Mouse (Mus musculus) limb, embryonic 14.5 days (tissue): ENCODE measurements around the gene Btg1. TPM values are rescaled to one million over a fixed set of nuclear protein-coding genes. Genes with fewer than 3 reads are reported as not detected.

ENCODE experiments used
- ATAC-seq: fragments of 200-750 bp; cut with Nextera tagmentation; 2 replicates; pipeline ENCODE4 v1.8.0; 2017; ENCODE audit warnings: low read depth, moderate number of reproducible peaks, moderate TSS enrichment; ENCODE audit not compliant: low FRiP score
- DNase-seq: peaks from one replicate; pipeline ENCODE4 v3.0.0-alpha.2; 2015; ENCODE audit warnings: low spot score
- H3K27ac ChIP-seq: fragments of 300-500 bp; sonication (generic); replicated peaks from 2 replicates; pipeline ENCODE4 v1.5.1; 2014; ENCODE audit warnings: low read depth, mild to moderate bottlenecking, low read length, moderate library complexity, mixed read lengths
- H3K27me3 ChIP-seq: fragments of 300-500 bp; sonication (generic); 2 replicates; pipeline ENCODE4 v1.6.1; 2014; ENCODE audit warnings: low read length, mixed read lengths; ENCODE audit not compliant: control insufficient read depth, insufficient read depth
- H3K36me3 ChIP-seq: fragments of 300-500 bp; sonication (generic); 2 replicates; pipeline ENCODE4 v1.6.1; 2014; ENCODE audit warnings: mild to moderate bottlenecking, low read length, moderate library complexity, mixed read lengths; ENCODE audit not compliant: control insufficient read depth, insufficient read depth
- H3K4me1 ChIP-seq: fragments of 300-500 bp; sonication (generic); 2 replicates; pipeline ENCODE4 v1.6.1; 2014; ENCODE audit warnings: antibody characterized with exemption, low read length, mixed read lengths; ENCODE audit not compliant: control insufficient read depth, insufficient read depth
- H3K4me2 ChIP-seq: fragments of 300-500 bp; sonication (generic); replicated peaks from 2 replicates; pipeline ENCODE4 v1.6.1; 2014; ENCODE audit warnings: low read depth, mild to moderate bottlenecking, low read length, moderate library complexity; ENCODE audit not compliant: severe bottlenecking
- H3K4me3 ChIP-seq: fragments of 300-500 bp; sonication (generic); replicated peaks from 2 replicates; pipeline ENCODE4 v1.5.1; 2014; ENCODE audit warnings: low read length
- H3K9ac ChIP-seq: fragments of 300-500 bp; sonication (generic); 2 replicates; pipeline ENCODE4 v1.6.1; 2014; ENCODE audit warnings: mild to moderate bottlenecking, low read depth, low read length, moderate library complexity; ENCODE audit not compliant: severe bottlenecking
- H3K9me3 ChIP-seq: fragments of 300-500 bp; sonication (generic); 2 replicates; pipeline ENCODE4 v1.6.1; 2016; ENCODE audit warnings: low read length; ENCODE audit not compliant: control insufficient read depth
- POLR2A ChIP-seq: fragments of 200-500 bp; IDR thresholded peaks from 2 replicates; pipeline ENCODE4 v1.8.0; 2012; ENCODE audit warnings: inconsistent platforms, mild to moderate bottlenecking, moderate library complexity, borderline replicate concordance; ENCODE audit not compliant: insufficient read depth, insufficient read length; ENCODE audit errors: extremely low read depth
- WGBS: fragments of 180-500 bp; shearing (Covaris S2); extraction: QIAGEN DNeasy Blood & Tissue Kit; methylation state at CpG from one replicate; pipeline ENCODE4 v1.1.7; 2014; 5-methylcytosine and 5-hydroxymethylcytosine counted together
- polyA plus RNA-seq, 2 experiments: library from polyadenylated mRNA; depleted of rRNA in 1 of 2; stranded (reverse) in 1 of 2; unstranded in 1 of 2; fragments of >200 nt; fragmentation: Nextera tagmentation in 1 of 2; extraction: Ambion mirVana in 1 of 2; gene quantifications; 2 replicates each; pipeline versions ENCODE4 v1.2.1 to v1.2.3; 2012 to 2014

The Btg1 gene
- polyA plus RNA-seq, 2 experiments: 43.7 to 107 TPM

DNA sequence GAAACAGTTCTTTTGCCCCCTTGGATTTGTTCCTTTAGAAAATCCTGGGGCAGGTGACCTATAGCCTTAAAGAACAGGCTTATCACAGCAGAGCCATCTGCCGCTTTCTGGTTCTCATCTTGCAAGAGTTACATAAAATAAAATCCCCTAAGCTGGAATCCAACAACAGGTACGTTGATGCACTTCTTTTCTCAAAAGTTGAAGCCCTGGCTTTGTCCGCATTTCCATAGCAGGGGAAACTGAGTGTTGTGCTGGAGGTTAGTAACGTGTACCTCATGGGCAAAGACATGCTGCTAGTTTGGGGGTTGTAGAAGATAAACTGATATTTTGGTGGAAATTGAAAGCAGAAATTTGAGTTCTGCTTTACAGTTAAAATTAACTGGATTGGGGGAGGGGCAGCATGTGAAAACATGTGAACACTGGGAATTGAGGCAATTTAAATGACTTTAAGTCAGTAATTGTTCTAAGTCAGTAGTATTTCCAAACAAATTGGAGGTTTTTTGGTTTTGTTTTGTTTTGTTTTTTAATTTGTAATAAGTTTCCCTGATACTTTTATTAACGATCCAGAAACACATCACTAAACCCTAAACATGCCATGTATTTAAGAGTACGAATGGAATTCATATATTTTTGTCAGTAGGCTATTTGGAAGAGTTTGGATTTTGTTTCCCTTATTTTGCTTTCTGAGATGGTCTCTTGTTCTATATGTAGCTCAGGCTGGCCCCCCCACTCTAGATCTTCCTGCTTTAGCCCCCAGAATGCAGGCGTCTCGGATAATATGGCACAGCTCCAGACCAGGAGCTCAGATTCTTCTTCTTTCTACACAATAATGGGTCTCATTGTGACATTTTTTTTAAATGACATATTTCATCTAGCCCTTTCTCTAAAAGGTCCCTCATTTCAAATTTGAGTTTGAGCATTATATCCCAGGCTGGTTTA is 3.4 kb downstream of the Btg1 start:
- Histone ChIP-seq H3K4me1 (peaks cover 31% of the 10 kb centered on the region), H3K4me3 (peak overlapping the region; percentile 54), H3K36me3 (peaks cover 46% of the 10 kb centered on the region), H3K27ac (0 out of 2 replicates have a peak overlapping the region, but pooled peaks have one; percentile 21), H3K9ac (peak overlapping the region; percentile 45), H3K4me2 (peak overlapping the region; percentile 67), H3K27me3 (no peaks in the 10 kb centered on the region), H3K9me3 (no peaks in the 10 kb centered on the region)
- ATAC-seq: no peak
- no peak for TF ChIP-seq POLR2A
- WGBS: 33% methylated on average over 8 of the region's 8 CpGs
- DNase-seq: no peak

GRCm38 (mm10) chr10:96620890-96621271 is 4.1 kb downstream of the Btg1 start:
- WGBS: 37% methylated on average over 4 of the region's 4 CpGs
- no peaks in the 10 kb centered on the region for H3K9me3 ChIP-seq
- no peaks in the 10 kb centered on the region for H3K27me3 ChIP-seq
- TF ChIP-seq POLR2A: no peak
- H3K4me1 ChIP-seq: peaks cover 30% of the 10 kb centered on the region
- H3K9ac ChIP-seq: peak overlapping the region; percentile 45
- peak overlapping the region; percentile 67 for H3K4me2 ChIP-seq
- DNase-seq: peak; percentile 28
- no peak for ATAC-seq
- no peak overlapping the region for H3K27ac ChIP-seq
- H3K36me3 ChIP-seq: peaks cover 52% of the 10 kb centered on the region
- H3K4me3 ChIP-seq: peak overlapping the region; percentile 54

DNA sequence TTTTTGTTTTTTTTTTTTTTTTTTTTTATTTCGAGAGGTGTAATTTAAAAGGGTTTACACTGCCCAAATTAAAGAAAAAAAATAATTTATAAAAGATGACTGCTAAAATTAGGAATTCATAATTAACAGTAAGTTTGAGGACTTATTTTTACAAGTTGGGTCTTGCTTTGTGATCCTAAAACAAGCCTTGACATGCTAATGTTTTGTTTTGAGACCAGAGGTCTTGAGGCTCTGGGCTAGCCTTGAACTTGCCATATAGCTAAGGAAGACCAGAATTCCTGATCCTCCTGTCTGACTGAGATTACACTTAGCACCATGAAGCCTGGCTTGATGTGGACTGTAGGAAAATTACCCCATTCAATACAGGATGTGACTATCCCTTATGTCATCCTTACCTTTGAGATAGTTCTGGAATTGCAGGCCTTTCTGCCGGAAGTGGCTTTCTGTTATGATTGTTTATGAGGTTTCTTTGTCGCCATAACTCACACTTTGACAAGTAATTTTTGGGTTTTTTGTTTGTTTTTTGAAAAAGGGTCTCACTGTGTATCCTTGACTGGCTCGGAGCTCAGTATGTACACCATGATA is 4.6 kb downstream of the Btg1 start:
- Histone ChIP-seq H3K27ac (no peak overlapping the region), H3K9ac (0 out of 2 replicates have a peak overlapping the region, but pooled peaks have one; percentile 16), H3K36me3 (peaks cover 52% of the 10 kb centered on the region), H3K4me2 (peak overlapping the region; percentile 67), H3K27me3 (no peaks in the 10 kb centered on the region), H3K4me3 (peak overlapping the region; percentile 54), H3K9me3 (no peaks in the 10 kb centered on the region), H3K4me1 (peaks cover 28% of the 10 kb centered on the region)
- no peak for TF ChIP-seq POLR2A
- 72% methylated on average over 4 of the region's 4 CpGs for WGBS
- ATAC-seq (no peak), DNase-seq (no peak)

GRCm38 (mm10) chr10:96621980-96622645 is 5.3 kb downstream of the Btg1 start:
- Histone ChIP-seq H3K4me3 (peak overlapping the region; percentile 54), H3K36me3 (peaks cover 52% of the 10 kb centered on the region), H3K9ac (peak overlapping the region; percentile 21; the same call in 1 of the 2 replicates), H3K27me3 (no peaks in the 10 kb centered on the region), H3K27ac (no peak overlapping the region), H3K4me1 (peaks cover 28% of the 10 kb centered on the region), H3K4me2 (peak overlapping the region; percentile 67), H3K9me3 (no peaks in the 10 kb centered on the region)
- ATAC-seq (no peak), DNase-seq (no peak)
- WGBS: 70% methylated on average over 13 of the region's 13 CpGs
- TF ChIP-seq POLR2A: no peak

DNA sequence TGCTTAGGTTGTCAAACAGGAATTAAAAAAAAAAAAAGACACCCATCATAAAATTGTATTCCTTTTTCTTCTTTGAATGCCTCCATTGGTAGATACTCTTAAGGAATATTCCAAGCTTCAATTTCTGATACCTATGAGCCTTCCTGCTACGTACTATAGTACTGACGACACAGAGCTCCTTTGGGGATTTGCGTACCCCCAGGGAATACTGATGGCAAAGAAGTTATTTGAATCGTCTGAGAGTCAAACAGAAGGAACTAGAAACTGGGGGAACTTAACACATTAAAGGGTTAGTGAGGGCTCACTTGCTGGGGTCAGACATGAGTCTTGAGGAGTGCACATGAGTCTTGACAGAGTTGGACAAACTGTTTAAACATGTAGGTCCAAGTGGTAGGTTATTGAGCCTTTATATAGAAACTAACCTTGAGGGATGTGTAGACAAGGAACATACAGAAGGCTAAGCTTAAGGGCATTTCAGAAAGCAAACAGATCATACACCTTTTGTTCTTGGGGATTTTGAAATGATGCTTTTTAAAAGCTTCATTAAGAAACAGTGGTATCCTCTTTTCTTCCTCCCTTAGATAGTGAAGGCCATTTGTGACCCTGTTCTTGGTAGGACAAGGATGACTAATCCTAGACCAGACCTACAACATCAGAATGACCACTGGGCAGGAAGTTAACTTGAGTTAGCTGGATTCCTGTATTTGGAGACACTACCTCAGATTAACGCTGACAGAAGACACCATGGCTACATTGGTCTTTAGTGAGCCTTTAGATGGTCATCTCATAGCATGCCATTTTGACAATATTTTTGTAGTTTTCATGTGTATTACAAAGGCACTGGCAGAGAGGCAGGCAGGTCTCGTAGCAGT is 6.2 kb downstream of the Btg1 start:
- Histone ChIP-seq H3K9ac (no peak overlapping the region), H3K27ac (no peak overlapping the region), H3K4me1 (peaks cover 28% of the 10 kb centered on the region), H3K4me2 (peak overlapping the region; percentile 67), H3K36me3 (peaks cover 57% of the 10 kb centered on the region), H3K4me3 (peak overlapping the region; percentile 54), H3K27me3 (no peaks in the 10 kb centered on the region), H3K9me3 (no peaks in the 10 kb centered on the region)
- 74% methylated on average over 6 of the region's 6 CpGs for WGBS
- no peak for TF ChIP-seq POLR2A
- ATAC-seq: no peak
- DNase-seq: no peak
